Mouse (Mus musculus) olfactory bulb, adult 2 months (tissue): Measurements from ENCODE around the gene Slit2.

Source experiments
- CTCF ChIP-seq: fragments of 200-500 bp; IDR thresholded peaks from 2 replicates; pipeline ENCODE4 v1.5.1; 2012; ENCODE audit warnings: low read depth, mild to moderate bottlenecking, low read length, moderate library complexity; ENCODE audit not compliant: insufficient read depth
- POLR2A ChIP-seq: fragments of 200-500 bp; IDR thresholded peaks from 2 replicates; pipeline ENCODE4 v1.6.1; 2012; ENCODE audit warnings: mild to moderate bottlenecking, low read depth, low read length, moderate library complexity; ENCODE audit not compliant: insufficient read depth

DNA sequence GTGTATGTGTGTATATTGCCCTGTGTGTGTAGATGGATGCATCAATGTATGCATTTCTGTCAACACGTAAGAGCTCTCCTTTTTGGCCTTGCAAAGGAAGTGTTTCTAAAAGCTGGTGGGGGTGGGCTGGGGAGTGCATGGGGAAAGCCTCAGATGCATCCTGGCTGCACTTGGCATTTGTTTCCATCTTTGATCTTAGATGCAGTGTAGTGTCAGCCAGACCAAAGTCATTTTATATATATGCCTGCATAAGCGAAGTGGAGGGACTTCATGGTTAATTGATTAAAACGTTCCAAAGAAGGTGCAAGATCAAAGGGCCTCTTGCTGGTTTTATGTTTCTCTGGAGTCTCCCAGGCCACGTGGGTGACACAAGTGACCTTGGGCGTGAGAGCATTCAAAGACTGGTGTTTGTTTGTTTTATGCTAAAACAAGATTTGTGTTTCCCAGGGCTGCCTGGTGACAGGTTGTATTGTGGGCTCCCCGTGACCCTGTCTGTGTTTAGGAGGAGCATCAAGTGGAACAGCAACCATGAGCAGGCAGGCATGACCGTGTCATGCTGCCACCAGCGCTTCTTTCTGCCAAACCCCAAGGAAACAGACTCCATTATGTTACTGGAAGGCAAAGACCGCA, 351.1 kb downstream of the Slit2 start:
- TF ChIP-seq CTCF (no peak), POLR2A (no peak)
